ENCODE assay signal across 8 mouse cellular contexts in genomic region chr17:71551757-71552451, GRCm38 (mm10). TPM values are rescaled to one million over a fixed set of nuclear protein-coding genes. Genes with fewer than 3 reads are reported as not detected.
DNase-seq lines count a peak whose midpoint lies in the region; ATAC-seq lines count a peak whose summit lies in the region.

Gene Spdya (plus strand): TSS chr17:71552061.

- H3K9ac ChIP-seq in intestine, embryonic 14.5 days (ENCODE audit: low read length), result peak within 1 kb of the TSS; percentile 63

- intact Hi-C loops in left cerebral cortex, postnatal 10 days (cut with DNase I), result loop anchor here (5.0 kb wide), 1 partner anchor 1230 kb away; no protein-coding TSS in a partner anchor

- ATAC-seq in intestine, embryonic 14.5 days (replicated peaks; ENCODE audit: low FRiP score, low TSS enrichment, low read depth), result peak; percentile 97
- ATAC-seq in megakaryocyte progenitor cell, adult 5-6 weeks (replicated peaks; ENCODE audit: poor library complexity), result peak; percentile 93

- H3K27me3 ChIP-seq in intestine, embryonic 14.5 days (replicated peaks; ENCODE audit: control insufficient read depth, insufficient read depth, low read length), result peaks cover 24% of the 10 kb centered on the region; the same call in 1 of the 2 replicates

- no peaks in the 10 kb centered on the region for H3K4me1 ChIP-seq in intestine, embryonic 14.5 days (replicated peaks; ENCODE audit: control insufficient read depth, insufficient read depth, low read length)

- DNase-seq in adrenal gland, adult 18-20 months (ENCODE audit: low spot score in 2 of 2), result peak; percentile 84 to 85
- peak; percentile 94 for DNase-seq in embryo, embryonic 10.5 days (ENCODE audit: low spot score)
- DNase-seq in gastrocnemius, postnatal 25 days, result peak; percentile 86
- DNase-seq in intestine, embryonic 14.5 days (ENCODE audit: low spot score), result peak; percentile 88
- peak; percentile 63 to 87 for DNase-seq in left cerebral cortex, postnatal 10 days (ENCODE audit: extremely low spot score in 1 of 2, low spot score in 2 of 2)
- peak; percentile 83 for DNase-seq in right cerebral cortex, postnatal 14 days
- peak; percentile 74 for DNase-seq in urinary bladder, postnatal 25 days (ENCODE audit: low spot score)

- H3K36me3 ChIP-seq in intestine, embryonic 14.5 days (ENCODE audit: control insufficient read depth, insufficient read depth, low read length), result no peaks in the 10 kb centered on the region

- H3K4me2 ChIP-seq in intestine, embryonic 14.5 days (ENCODE audit: low read length), result peak within 1 kb of the TSS; percentile 100

- H3K4me3 ChIP-seq in intestine, embryonic 14.5 days (ENCODE audit: low read depth, low read length), result peak within 1 kb of the TSS; percentile 68

- 0% methylated on average over 69 of the region's 78 CpGs for WGBS in intestine, embryonic 14.5 days

- H3K9me3 ChIP-seq in intestine, embryonic 14.5 days (ENCODE audit: control insufficient read depth, low read length), result no peaks in the 10 kb centered on the region

- 0 out of 2 replicates have a peak within 1 kb of the TSS, but pooled peaks have one; percentile 16 for H3K27ac ChIP-seq in intestine, embryonic 14.5 days (ENCODE audit: low read depth)

RNA-seq across cellular contexts. Expression of gene Spdya, which starts in this region (rescaled TPM):
- under 1 TPM; 0.35 to 0.50 TPM for total RNA-seq in adrenal gland, adult 18-20 months (2021)
- under 1 TPM; 0.13 to 0.33 TPM for total RNA-seq in gastrocnemius, postnatal 25 days (2021)
- polyA plus RNA-seq in intestine, embryonic 14.5 days (2014; fragmentation: Nextera tagmentation; extraction: Ambion mirVana), result 0.73 and 0.99 TPM in 2 replicates
- 1 to 10 TPM; 1.6 TPM for total RNA-seq in left cerebral cortex, postnatal 10 days (2021)
- not detected in 2 replicates for total RNA-seq in megakaryocyte progenitor cell, adult 5-6 weeks (2015)
- not detected in 2 replicates for total RNA-seq in megakaryocyte progenitor cell, adult 5-6 weeks (2017)

Comparison
In these comparisons a context has a peak if more than half of its experiments do, and no peak if none do; other contexts are left out.
1. Peak in every context shown above with its lines: DNase-seq, ATAC-seq, H3K4me3 ChIP-seq and H3K27ac ChIP-seq.
2. Peak in DNase-seq in adrenal gland, adult 18-20 months; RNA of the gene not detected or under 1 TPM.
3. Peak in DNase-seq in gastrocnemius, postnatal 25 days; RNA of the gene not detected or under 1 TPM.
4. Peak in DNase-seq, ATAC-seq, H3K4me3 ChIP-seq, H3K27ac ChIP-seq, H3K9ac ChIP-seq and H3K4me2 ChIP-seq in intestine, embryonic 14.5 days; RNA of the gene not detected or under 1 TPM.
5. Peak in ATAC-seq in megakaryocyte progenitor cell, adult 5-6 weeks; RNA of the gene not detected or under 1 TPM.